Mouse (Mus musculus) bone marrow, adult 2 months (tissue): ENCODE data around the gene Cib4. TPM values are rescaled to one million over a fixed set of nuclear protein-coding genes. Genes with fewer than 3 reads are reported as not detected.

Experiments used
- H3K27ac ChIP-seq: fragments of 200-500 bp; 2 replicates; pipeline ENCODE4 v1.5.1; 2012; ENCODE audit warnings: low read depth, mild to moderate bottlenecking, control low read depth, inconsistent platforms, low read length; ENCODE audit not compliant: control insufficient read depth, poor library complexity, insufficient read depth
- H3K4me1 ChIP-seq: fragments of 200-500 bp; 2 replicates; pipeline ENCODE4 v1.6.1; 2011; ENCODE audit warnings: low read length; ENCODE audit not compliant: control insufficient read depth, insufficient read depth
- H3K4me3 ChIP-seq: fragments of 200-500 bp; replicated peaks from 2 replicates; pipeline ENCODE3; 2011; ENCODE audit warnings: mild to moderate bottlenecking, low read depth, low read length, control low read depth; ENCODE audit not compliant: control insufficient read depth
- CTCF ChIP-seq: fragments of 200-500 bp; IDR thresholded peaks from 2 replicates; pipeline ENCODE4 v1.5.1; 2011; ENCODE audit warnings: low read length, control low read depth; ENCODE audit not compliant: control insufficient read depth, insufficient read depth
- POLR2A ChIP-seq: fragments of 200-500 bp; IDR thresholded peaks from 2 replicates; pipeline ENCODE4 v1.6.1; 2011; ENCODE audit warnings: low read depth, mild to moderate bottlenecking, control low read depth, low read length, borderline replicate concordance; ENCODE audit not compliant: control insufficient read depth
- WGBS: fragments of 180-500 bp; shearing (Covaris S2); methylation state at CpG from one replicate; pipeline ENCODE4 v1.1.7; 2018; 5-methylcytosine and 5-hydroxymethylcytosine counted together
- polyA plus RNA-seq: library from polyadenylated mRNA; stranded (reverse); fragments of >200 nt; gene quantifications from 2 replicates; pipeline ENCODE4 v1.2.4, GENCODE M21; 2011; ENCODE audit warnings: low replicate concordance; ENCODE audit not compliant: missing spikeins, insufficient read depth, insufficient read length

Cib4 gene
- polyA plus RNA-seq, 1 experiment: not detected

DNA sequence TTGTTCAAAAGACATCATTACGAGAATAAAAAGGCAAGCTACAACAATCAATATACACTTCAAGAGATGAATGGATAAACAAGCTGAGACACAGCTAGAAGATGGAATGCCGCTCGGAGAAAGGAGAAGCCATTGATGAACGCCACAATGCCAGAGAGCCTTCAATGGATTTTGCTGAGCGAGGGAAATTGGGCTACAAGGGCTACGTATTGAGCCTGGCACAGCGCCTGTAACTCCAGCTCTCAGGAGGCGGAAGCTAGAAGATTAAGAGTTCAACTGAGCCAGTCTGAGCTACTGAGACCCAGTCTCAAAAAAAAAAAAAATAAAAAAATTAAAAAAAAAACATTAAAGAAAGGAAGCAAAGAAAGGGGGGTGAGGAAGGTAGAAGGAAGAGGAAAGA lies 32.5 kb downstream of the Cib4 start:
- Histone ChIP-seq H3K4me1 (no peaks in the 10 kb centered on the region), H3K27ac (no peak overlapping the region), H3K4me3 (no peak overlapping the region)
- no peak for TF ChIP-seq CTCF
- WGBS: 84% methylated on average over 8 of the region's 8 CpGs

DNA sequence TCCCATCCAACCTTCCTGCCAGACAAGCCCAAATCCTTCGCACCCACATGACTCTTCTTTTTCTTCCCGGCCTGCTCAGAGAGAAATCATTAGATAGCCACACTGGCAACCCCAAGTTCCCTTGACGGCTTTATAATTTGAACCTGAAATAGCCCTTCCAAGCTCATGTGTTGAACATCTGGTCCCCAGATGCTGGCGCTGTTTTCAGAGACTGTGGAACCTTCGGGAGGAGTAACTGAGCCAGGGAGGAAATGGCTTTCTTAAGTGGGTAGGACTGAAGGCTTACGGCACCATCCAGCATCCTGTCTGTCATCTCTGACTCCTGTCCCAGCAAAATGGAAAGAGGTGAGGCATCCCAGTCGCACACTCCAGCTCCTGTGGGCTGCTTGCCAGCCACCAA lies 48.3 kb downstream of the Cib4 start:
- Histone ChIP-seq H3K27ac (no peak overlapping the region), H3K4me1 (no peaks in the 10 kb centered on the region; the same call in 1 of the 2 replicates), H3K4me3 (no peak overlapping the region)
- WGBS: 79% methylated on average over 7 of the region's 7 CpGs
- TF ChIP-seq CTCF (no peak), POLR2A (no peak)

GRCm38 (mm10) chr5:30496821-30497220 lies 48.8 kb downstream of the Cib4 start:
- H3K27ac ChIP-seq: no peak overlapping the region
- WGBS: 79% methylated on average over 8 of the region's 8 CpGs
- TF ChIP-seq CTCF: no peak
- TF ChIP-seq POLR2A: no peak
- no peaks in the 10 kb centered on the region; the same call in 1 of the 2 replicates for H3K4me1 ChIP-seq
- no peak overlapping the region for H3K4me3 ChIP-seq

GRCm38 (mm10) chr5:30495288-30495687 lies 50.3 kb downstream of the Cib4 start:
- Histone ChIP-seq H3K4me3 (no peak overlapping the region), H3K27ac (no peak overlapping the region), H3K4me1 (no peaks in the 10 kb centered on the region; the same call in 1 of the 2 replicates)
- no peak for TF ChIP-seq CTCF
- no peak for TF ChIP-seq POLR2A
- WGBS: 82% methylated on average over 2 of the region's 2 CpGs

- WGBS: 81% methylated on average over 7 of the region's 7 CpGs
- Histone ChIP-seq H3K27ac (no peak overlapping the region), H3K4me3 (no peak overlapping the region), H3K4me1 (no peaks in the 10 kb centered on the region; the same call in 1 of the 2 replicates)
- TF ChIP-seq CTCF (no peak), POLR2A (no peak)
Observed at GRCm38 (mm10) chr5:30494606-30495005, 51.0 kb downstream of the Cib4 start.

GRCm38 (mm10) chr5:30493723-30494122 lies 51.9 kb downstream of the Cib4 start:
- TF ChIP-seq CTCF (no peak), POLR2A (no peak)
- H3K27ac ChIP-seq: no peak overlapping the region
- H3K4me3 ChIP-seq: no peak overlapping the region
- no peaks in the 10 kb centered on the region; the same call in 1 of the 2 replicates for H3K4me1 ChIP-seq
- 60% methylated on average over 7 of the region's 7 CpGs for WGBS

GRCm38 (mm10) chr5:30490845-30491244 lies 54.8 kb downstream of the Cib4 start:
- no peak overlapping the region for H3K27ac ChIP-seq
- 81% methylated on average over 5 of the region's 5 CpGs for WGBS
- no peak overlapping the region for H3K4me3 ChIP-seq
- TF ChIP-seq CTCF (no peak), POLR2A (no peak)
- H3K4me1 ChIP-seq: no peaks in the 10 kb centered on the region; the same call in 1 of the 2 replicates

GRCm38 (mm10) chr5:30490215-30490614 lies 55.4 kb downstream of the Cib4 start:
- Histone ChIP-seq H3K4me3 (no peak overlapping the region), H3K4me1 (no peaks in the 10 kb centered on the region; the same call in 1 of the 2 replicates), H3K27ac (no peak overlapping the region)
- TF ChIP-seq CTCF (no peak), POLR2A (no peak)

GRCm38 (mm10) chr5:30485136-30485535 lies 60.5 kb downstream of the Cib4 start:
- Histone ChIP-seq H3K4me3 (no peak overlapping the region), H3K27ac (no peak overlapping the region)
- WGBS: 68% methylated on average over 6 of the region's 6 CpGs

More at GRCm38 (mm10) chr5:30485136-30485535, 60.5 kb downstream of the Cib4 start:
- no peaks in the 10 kb centered on the region for H3K4me1 ChIP-seq
- TF ChIP-seq POLR2A (no peak), CTCF (no peak)
